Mouse (Mus musculus): ENCODE results near the gene Cntnap5a.

DNA sequence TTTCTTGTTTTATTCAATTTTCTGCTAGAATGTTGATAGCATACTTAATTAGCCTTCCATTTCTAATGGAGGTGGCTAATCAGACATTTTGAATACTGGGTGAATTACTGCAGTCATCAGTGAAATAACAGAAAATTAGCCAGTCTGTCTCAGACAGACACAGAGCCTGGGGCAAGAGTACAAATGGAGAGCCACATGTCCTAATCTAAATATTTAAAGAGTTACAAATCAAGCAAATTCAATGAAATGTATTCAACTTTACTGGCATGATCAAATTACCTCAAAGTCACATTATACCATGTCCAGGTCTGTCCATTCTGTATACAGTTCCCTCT lies 423.1 kb downstream of the Cntnap5a start:
- TF ChIP-seq CTCF (IDR thresholded peaks at IDR 0.05) (no peak), POLR2A (IDR thresholded peaks at IDR 0.05; ENCODE audit: insufficient read depth, low read depth, low read length) (no peak)
